Mouse (Mus musculus): ENCODE measurements at regions not wholly inside any gene's neighbourhood (a gene's known extent, or its start where the extent isn't known, plus 50 kb on each side); places are given as distances from the start of the nearest gene placed in this dataset.

GRCm38 (mm10) chr1:73264245-73264644 is 248.5 kb upstream of the Tnp1 start:
- Histone ChIP-seq H3K27me3 (ENCODE audit: control insufficient read depth in 1 of 2, insufficient read depth in 2 of 2, low read length in 2 of 2) (no peaks in the 10 kb centered on the region), H3K9ac (ENCODE audit: control insufficient read depth, low read depth, low read length, poor library complexity, severe bottlenecking) (no peak overlapping the region), H3K9me3 (replicated peaks; ENCODE audit: insufficient read depth, low read length) (no peaks in the 10 kb centered on the region), H3K4me3 (ENCODE audit: control insufficient read depth in 1 of 2, insufficient read depth in 1 of 2, low read depth in 2 of 2, low read length in 2 of 2) (no peak overlapping the region), H3K79me2 (ENCODE audit: control insufficient read depth, insufficient read depth, low read length, poor library complexity) (no peaks in the 10 kb centered on the region), H3K4me1 (ENCODE audit: control insufficient read depth in 1 of 2, insufficient read depth in 2 of 2, low read length in 2 of 2) (no peaks in the 10 kb centered on the region), H3K36me3 (ENCODE audit: control insufficient read depth in 1 of 2, insufficient read depth in 2 of 2, low read length in 2 of 2) (no peaks in the 10 kb centered on the region), H3K27ac (ENCODE audit: control insufficient read depth, low read depth, low read length) (no peak overlapping the region)
- no peak for DNase-seq (ENCODE audit: low read depth, low spot score)
- TF ChIP-seq BHLHE40 (IDR thresholded peaks at IDR 0.05; ENCODE audit: borderline replicate concordance, low read depth, low read length): no peak
- no peak for TF ChIP-seq ZKSCAN1 (IDR thresholded peaks at IDR 0.05; ENCODE audit: low read depth, low read length)
- no peak for TF ChIP-seq CHD2 (IDR thresholded peaks at IDR 0.05; ENCODE audit: low read length)
- no peak for TF ChIP-seq NELFE (IDR thresholded peaks at IDR 0.05; ENCODE audit: low read depth, low read length)
- no peak for TF ChIP-seq EP300 (IDR thresholded peaks at IDR 0.05; ENCODE audit: low read depth in 1 of 2, low read length in 2 of 2)
- TF ChIP-seq ELF1 (IDR thresholded peaks at IDR 0.05; ENCODE audit: low read depth, low read length): no peak
- no peak for TF ChIP-seq POLR2AphosphoS2 (IDR thresholded peaks at IDR 0.05; ENCODE audit: low read length)
- TF ChIP-seq MAZ (IDR thresholded peaks at IDR 0.05; ENCODE audit: low read depth, low read length): no peak
- no peak for TF ChIP-seq POLR2AphosphoS5 (IDR thresholded peaks at IDR 0.05; ENCODE audit: borderline replicate concordance, low read depth, low read length)
- no peak for TF ChIP-seq ZMIZ1 (IDR thresholded peaks at IDR 0.05; ENCODE audit: low read depth, low read length)
- no peak for TF ChIP-seq POLR2A (IDR thresholded peaks at IDR 0.05; ENCODE audit: control insufficient read depth in 1 of 2, insufficient read depth in 1 of 2, low read depth in 1 of 2, low read length in 2 of 2, poor library complexity in 1 of 2)
- TF ChIP-seq KAT2A (conservative IDR thresholded peaks at IDR 0.05; ENCODE audit: low read depth, low read length): no peak
- no peak for TF ChIP-seq ETS1 (IDR thresholded peaks at IDR 0.05; ENCODE audit: low read depth, low read length)
- TF ChIP-seq MAX (IDR thresholded peaks at IDR 0.05; ENCODE audit: low read length): no peak
- TF ChIP-seq RAD21 (IDR thresholded peaks at IDR 0.05; ENCODE audit: low read depth, low read length): no peak
- no peak for TF ChIP-seq GATA1 (IDR thresholded peaks at IDR 0.05; ENCODE audit: low read depth, low read length)
- TF ChIP-seq HCFC1 (IDR thresholded peaks at IDR 0.05; ENCODE audit: low read depth, low read length): no peak
- TF ChIP-seq TCF12 (IDR thresholded peaks at IDR 0.05; ENCODE audit: low read depth, low read length): no peak
- no peak for TF ChIP-seq CHD1 (IDR thresholded peaks at IDR 0.05; ENCODE audit: low read depth, low read length)
- TF ChIP-seq MYB (IDR thresholded peaks at IDR 0.05; ENCODE audit: low read depth, low read length): no peak

DNA sequence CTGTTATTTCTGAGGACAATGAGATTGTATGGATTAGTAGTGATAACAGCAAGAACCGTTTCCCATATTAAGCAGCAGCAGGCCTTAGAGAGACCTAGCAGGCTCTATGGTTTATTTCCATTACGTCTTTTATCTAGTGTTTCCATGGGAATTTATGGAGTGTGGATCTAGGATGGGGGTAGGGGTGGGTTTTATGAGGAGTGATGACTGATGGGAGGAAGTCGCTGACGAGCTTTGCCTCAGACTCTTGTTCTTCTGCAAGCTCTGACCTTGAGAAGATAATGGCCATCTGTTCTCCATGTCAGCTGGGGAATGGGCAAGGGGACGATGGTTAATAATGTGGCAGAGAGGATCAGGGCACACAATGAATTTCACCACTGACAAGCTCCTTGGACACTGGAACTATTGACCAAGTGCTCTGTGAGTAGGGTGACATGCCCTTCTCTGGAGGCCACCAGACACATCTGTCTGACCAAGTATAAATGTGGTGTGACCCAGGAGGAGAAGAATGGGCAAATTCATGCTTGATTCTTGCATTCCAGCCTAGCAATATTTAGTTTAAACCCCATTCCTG is 243.9 kb upstream of the Tnp1 start:
- H3K27me3 ChIP-seq (ENCODE audit: control insufficient read depth in 1 of 2, insufficient read depth in 2 of 2, low read length in 2 of 2): no peaks in the 10 kb centered on the region
- no peak overlapping the region for H3K27ac ChIP-seq (ENCODE audit: control insufficient read depth, low read depth, low read length)
- no peak overlapping the region for H3K4me3 ChIP-seq (ENCODE audit: control insufficient read depth in 1 of 2, insufficient read depth in 1 of 2, low read depth in 2 of 2, low read length in 2 of 2)
- TF ChIP-seq SIN3A (IDR thresholded peaks at IDR 0.05; ENCODE audit: low read length) (no peak), POLR2AphosphoS2 (IDR thresholded peaks at IDR 0.05; ENCODE audit: low read length) (no peak), TAL1 (IDR thresholded peaks at IDR 0.05; ENCODE audit: low read length) (no peak), ELF1 (IDR thresholded peaks at IDR 0.05; ENCODE audit: low read depth, low read length) (no peak), USF1 (IDR thresholded peaks at IDR 0.05; ENCODE audit: low read depth, low read length) (no peak), POLR2A (IDR thresholded peaks at IDR 0.05; ENCODE audit: control insufficient read depth in 1 of 2, insufficient read depth in 1 of 2, low read depth in 1 of 2, low read length in 2 of 2, poor library complexity in 1 of 2) (no peak)
- no peaks in the 10 kb centered on the region for H3K79me2 ChIP-seq (ENCODE audit: control insufficient read depth, insufficient read depth, low read length, poor library complexity)
- H3K4me1 ChIP-seq (ENCODE audit: control insufficient read depth in 1 of 2, insufficient read depth in 2 of 2, low read length in 2 of 2): no peaks in the 10 kb centered on the region
- DNase-seq (ENCODE audit: low read depth, low spot score): no peak
- H3K36me3 ChIP-seq (ENCODE audit: control insufficient read depth in 1 of 2, insufficient read depth in 2 of 2, low read length in 2 of 2): no peaks in the 10 kb centered on the region
- no peaks in the 10 kb centered on the region for H3K9me3 ChIP-seq (replicated peaks; ENCODE audit: insufficient read depth, low read length)
- no peak overlapping the region for H3K9ac ChIP-seq (ENCODE audit: control insufficient read depth, low read depth, low read length, poor library complexity, severe bottlenecking)
